Mouse (Mus musculus): ENCODE measurements around the gene Kif2b. TPM values are rescaled to one million over a fixed set of nuclear protein-coding genes. Genes with fewer than 3 reads are reported as not detected.

Gene Kif2b
- polyA plus RNA-seq (2015; fragmentation: Nextera tagmentation; extraction: Ambion mirVana) = not detected in 2 replicates

GRCm38 (mm10) chr11:91577317-91577716 lies at the start of gene Kif2b:
Gene Kif2b, minus strand, starts transcription at chr11:91577558.
- Histone ChIP-seq H3K4me3 (replicated peaks) (no peak within 1 kb of the TSS), H3K27me3 (no peaks in the 10 kb centered on the region), H3K27ac (no peak within 1 kb of the TSS), H3K4me2 (no peak within 1 kb of the TSS), H3K9me3 (replicated peaks) (no peaks in the 10 kb centered on the region; the same call in 1 of the 2 replicates), H3K36me3 (no peaks in the 10 kb centered on the region), H3K4me1 (replicated peaks) (no peaks in the 10 kb centered on the region), H3K9ac (no peak within 1 kb of the TSS)
- DNase-seq = no peak
- WGBS (ENCODE audit: insufficient replicate concordance) = 66% methylated on average over 9 of the region's 9 CpGs
- ATAC-seq (ENCODE audit: low read depth) = no peak

GRCm38 (mm10) chr11:91593088-91593487 lies 15.7 kb upstream of the Kif2b start:
- Histone ChIP-seq H3K4me3 (replicated peaks) (no peak overlapping the region), H3K4me2 (no peak overlapping the region), H3K27me3 (no peaks in the 10 kb centered on the region), H3K4me1 (replicated peaks) (no peaks in the 10 kb centered on the region), H3K9me3 (replicated peaks) (no peaks in the 10 kb centered on the region), H3K9ac (no peak overlapping the region), H3K36me3 (no peaks in the 10 kb centered on the region), H3K27ac (no peak overlapping the region)
- ATAC-seq (ENCODE audit: low read depth) (no peak), DNase-seq (no peak)
- WGBS (ENCODE audit: insufficient replicate concordance) = 54% methylated on average over 3 of the region's 3 CpGs

GRCm38 (mm10) chr11:91576856-91577255 lies 502 bp downstream of the Kif2b start:
- H3K4me2 ChIP-seq = no peak overlapping the region
- ATAC-seq (ENCODE audit: low read depth) (no peak), DNase-seq (no peak)
- no peaks in the 10 kb centered on the region; the same call in 1 of the 2 replicates for H3K9me3 ChIP-seq (replicated peaks)
- no peak overlapping the region for H3K4me3 ChIP-seq (replicated peaks)
- no peak overlapping the region for H3K9ac ChIP-seq
- no peaks in the 10 kb centered on the region for H3K27me3 ChIP-seq
- H3K4me1 ChIP-seq (replicated peaks) = no peaks in the 10 kb centered on the region
- WGBS (ENCODE audit: insufficient replicate concordance) = 82% methylated on average over 19 of the region's 19 CpGs
- no peaks in the 10 kb centered on the region for H3K36me3 ChIP-seq
- no peak overlapping the region for H3K27ac ChIP-seq

DNA sequence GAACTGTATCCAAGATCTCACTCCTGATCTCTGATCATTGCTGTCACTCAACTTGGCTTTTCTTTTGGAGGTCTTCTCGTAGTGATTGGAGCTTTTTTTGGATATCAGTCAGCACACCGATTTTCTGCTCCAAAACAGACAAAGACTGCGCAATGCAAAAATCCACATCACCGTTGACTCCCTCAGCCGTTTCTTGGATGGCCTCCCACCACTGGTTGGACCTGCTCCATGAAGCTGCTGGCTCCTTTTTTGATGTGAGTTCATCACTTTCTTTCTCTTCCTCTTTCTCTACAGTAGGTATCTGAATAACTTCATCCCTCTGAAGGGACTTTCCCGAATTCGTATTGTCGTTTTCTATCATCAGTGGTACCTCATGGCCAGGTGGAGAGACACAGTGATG lies 2.0 kb downstream of the Kif2b start:
- ATAC-seq (ENCODE audit: low read depth) (no peak), DNase-seq (no peak)
- no peak overlapping the region for H3K9ac ChIP-seq
- no peak overlapping the region for H3K4me2 ChIP-seq
- H3K4me1 ChIP-seq (replicated peaks) = no peaks in the 10 kb centered on the region
- H3K27ac ChIP-seq = no peak overlapping the region
- H3K27me3 ChIP-seq = no peaks in the 10 kb centered on the region
- 73% methylated on average over 8 of the region's 8 CpGs for WGBS (ENCODE audit: insufficient replicate concordance)
- no peaks in the 10 kb centered on the region; the same call in 1 of the 2 replicates for H3K9me3 ChIP-seq (replicated peaks)
- H3K4me3 ChIP-seq (replicated peaks) = no peak overlapping the region
- no peaks in the 10 kb centered on the region for H3K36me3 ChIP-seq

GRCm38 (mm10) chr11:91574477-91574876 lies 2.9 kb downstream of the Kif2b start:
- no peak overlapping the region for H3K27ac ChIP-seq
- H3K27me3 ChIP-seq = no peaks in the 10 kb centered on the region
- no peak overlapping the region for H3K4me2 ChIP-seq
- WGBS (ENCODE audit: insufficient replicate concordance) = 24% methylated on average over 3 of the region's 3 CpGs
- no peak for DNase-seq
- no peaks in the 10 kb centered on the region; the same call in 1 of the 2 replicates for H3K9me3 ChIP-seq (replicated peaks)
- no peaks in the 10 kb centered on the region for H3K4me1 ChIP-seq (replicated peaks)
- H3K4me3 ChIP-seq (replicated peaks) = no peak overlapping the region
- H3K36me3 ChIP-seq = no peaks in the 10 kb centered on the region
- ATAC-seq (ENCODE audit: low read depth) = no peak
- H3K9ac ChIP-seq = no peak overlapping the region

GRCm38 (mm10) chr11:91530737-91531136 lies 46.6 kb downstream of the Kif2b start:
- WGBS (ENCODE audit: insufficient replicate concordance) = 56% methylated on average over 4 of the region's 4 CpGs
- ATAC-seq (ENCODE audit: low read depth) = no peak
- H3K27me3 ChIP-seq = no peaks in the 10 kb centered on the region
- H3K4me2 ChIP-seq = no peak overlapping the region
- no peaks in the 10 kb centered on the region for H3K9me3 ChIP-seq (replicated peaks)
- H3K27ac ChIP-seq = no peak overlapping the region
- H3K4me3 ChIP-seq (replicated peaks) = no peak overlapping the region
- no peak overlapping the region for H3K9ac ChIP-seq
- H3K4me1 ChIP-seq (replicated peaks) = no peaks in the 10 kb centered on the region
- DNase-seq = no peak
- H3K36me3 ChIP-seq = no peaks in the 10 kb centered on the region
